Mouse (Mus musculus): Measurements from ENCODE around the gene Zfp964. TPM values are rescaled to one million over a fixed set of nuclear protein-coding genes. Genes with fewer than 3 reads are reported as not detected.

The Zfp964 gene
- total RNA-seq (2023), result under 1 TPM; 0.47 to 0.52 TPM

GRCm38 (mm10) chr8:69654358-69654981, at the start of gene Zfp964:
Gene Zfp964, plus strand, starts transcription at chr8:69654479.

GRCm38 (mm10) chr8:69625095-69625789, 29.0 kb upstream of the Zfp964 start, which contains the start of gene Zfp868:
Gene Zfp868, minus strand, starts transcription at chr8:69625548.

DNA sequence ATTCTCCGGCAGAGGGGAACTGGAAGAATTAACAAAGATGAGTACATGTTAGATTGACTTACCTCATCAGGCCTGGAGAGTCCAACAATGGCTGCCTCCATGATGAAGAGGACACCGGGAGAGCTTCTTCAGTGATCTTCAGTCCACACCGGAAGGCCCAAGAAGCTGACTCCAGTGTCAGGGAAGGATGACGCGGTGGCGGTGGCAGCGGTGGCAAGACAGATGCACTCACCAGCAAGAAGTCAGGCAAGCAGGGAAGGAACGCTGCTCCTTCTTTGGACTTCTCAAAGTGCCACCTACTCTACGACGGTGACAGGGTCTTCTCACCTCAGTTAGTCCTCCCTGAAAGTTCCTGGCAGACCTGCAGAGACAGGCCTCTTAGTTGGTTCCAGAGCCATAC, 56.3 kb downstream of the Zfp964 start, which contains the start of gene Zfp869:
Gene Zfp869, minus strand, starts transcription at position 101 of the 400 bp plus-strand sequence.

Other genes with a start within 250 kb of the Zfp964 start
- gene Gm9495, start 200.9 kb upstream of the Zfp964 start, total RNA-seq (2023), result not detected
- gene Gm7697, start 131.5 kb upstream of the Zfp964 start, total RNA-seq (2023), result not detected
- 10 to 100 TPM; 39.3 to 41.6 TPM for gene Zfp868, start 28.9 kb upstream of the Zfp964 start, total RNA-seq (2023)
- gene Zfp869, start 56.2 kb downstream of the Zfp964 start, total RNA-seq (2023), result 10 to 100 TPM; 31.6 to 34.7 TPM
- 1 to 10 TPM; 3.2 to 3.4 TPM for gene Zfp963, start 95.5 kb downstream of the Zfp964 start, total RNA-seq (2023)
- gene Gm20422, start 120.4 kb downstream of the Zfp964 start, total RNA-seq (2023), result not detected
- gene Atp13a1, start 136.7 kb downstream of the Zfp964 start, total RNA-seq (2023), result 10 to 100 TPM; 42.0 to 46.7 TPM
- gene Zfp866, start 136.7 kb downstream of the Zfp964 start, total RNA-seq (2023), result 10 to 100 TPM; 16.2 to 18.5 TPM
- gene Gmip, start 154.2 kb downstream of the Zfp964 start, total RNA-seq (2023), result 100 to 1,000 TPM; 259 to 264 TPM
- gene Lpar2, start 167.9 kb downstream of the Zfp964 start, total RNA-seq (2023), result 1 to 10 TPM; 1.5 to 1.8 TPM
- not detected for gene Pbx4, start 178.0 kb downstream of the Zfp964 start, total RNA-seq (2023)
- not detected for gene Cilp2, start 233.2 kb downstream of the Zfp964 start, total RNA-seq (2023)
- 1 to 10 TPM; 1.1 to 3.2 TPM for gene Tssk6, start 247.7 kb downstream of the Zfp964 start, total RNA-seq (2023)
- gene Ndufa13, start 248.1 kb downstream of the Zfp964 start, total RNA-seq (2023), result 10 to 100 TPM; 52.0 to 58.5 TPM
- gene Yjefn3, start 248.2 kb downstream of the Zfp964 start, total RNA-seq (2023), result 1 to 10 TPM in 1 of 2 experiments, not detected in 1; 1.7 TPM

Measured in monocyte, adult 59 days (primary cell).